ENCODE assay signal across 9 mouse cellular contexts in the genomic region with DNA sequence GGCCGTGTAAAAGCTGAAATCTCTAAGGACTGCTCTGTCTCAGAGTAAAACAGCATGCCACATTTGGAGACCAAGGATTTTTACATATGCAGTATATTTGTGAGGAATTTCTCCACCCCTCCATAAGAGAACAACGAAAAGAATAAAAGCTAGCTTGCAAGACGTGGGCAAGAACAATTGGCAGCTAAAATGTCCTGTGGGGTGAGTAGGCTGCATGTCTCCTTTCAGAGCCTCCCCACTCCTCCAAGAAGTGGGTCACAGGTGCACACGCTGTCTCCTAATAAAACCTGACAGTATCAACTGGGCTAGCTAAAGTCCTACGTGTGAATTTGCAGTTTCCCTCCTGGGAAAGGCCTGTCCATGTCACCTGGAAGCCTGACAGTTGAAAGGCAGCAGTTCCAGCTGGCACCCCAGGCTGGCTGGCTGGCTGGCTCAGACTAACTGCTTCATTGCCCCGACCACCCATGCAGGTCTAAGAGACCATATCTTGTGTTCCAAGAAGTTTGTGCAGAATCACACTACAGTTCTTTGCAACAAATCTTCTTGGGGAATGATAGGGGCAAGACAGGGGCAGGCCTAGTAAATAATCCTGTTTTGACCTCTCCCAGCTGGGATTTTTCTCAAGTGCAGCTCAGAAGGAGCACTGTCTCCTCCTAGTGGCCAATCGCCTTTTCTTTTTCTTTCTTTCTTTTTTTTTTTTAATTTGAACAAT. TPM values are rescaled to one million over a fixed set of nuclear protein-coding genes. Genes with fewer than 3 reads are reported as not detected.
DNase-seq lines count a peak whose midpoint lies in the region; ATAC-seq and TF ChIP-seq lines count a peak whose summit lies in the region.
"Had no signal": no experiment of that assay in that cellular context is flagged by ENCODE, and none has a peak within 500 bp of the region (broad histone marks: within the 10 kb centered on the region; RNA-seq: fewer than 3 reads in every experiment).

No protein-coding gene starts in this region.

- H3K27me3 ChIP-seq in forebrain, embryonic 16.5 days (replicated peaks; ENCODE audit: control insufficient read depth, insufficient read depth, low read length), result no peaks in the 10 kb centered on the region
- H3K27me3 ChIP-seq in forebrain, embryonic 13.5 days, result no peaks in the 10 kb centered on the region
- no peaks in the 10 kb centered on the region for H3K27me3 ChIP-seq in lung, embryonic 14.5 days (ENCODE audit: insufficient read depth, low read length)
- no peaks in the 10 kb centered on the region for H3K27me3 ChIP-seq in midbrain, embryonic 13.5 days
- no peaks in the 10 kb centered on the region for H3K27me3 ChIP-seq in thymus, adult 2 months (ENCODE audit: control insufficient read depth, insufficient read depth, low read length)
- H3K27me3 ChIP-seq: midbrain, embryonic 12.5 days had no signal

- H3K36me3 ChIP-seq in forebrain, embryonic 16.5 days (ENCODE audit: control insufficient read depth, insufficient read depth), result no peaks in the 10 kb centered on the region
- H3K36me3 ChIP-seq in forebrain, embryonic 13.5 days (ENCODE audit: poor library complexity, severe bottlenecking), result no peaks in the 10 kb centered on the region
- H3K36me3 ChIP-seq in lung, embryonic 14.5 days (ENCODE audit: insufficient read depth), result no peaks in the 10 kb centered on the region
- H3K36me3 ChIP-seq in midbrain, embryonic 13.5 days, result no peaks in the 10 kb centered on the region
- H3K36me3 ChIP-seq in thymus, adult 2 months (ENCODE audit: control insufficient read depth, insufficient read depth, low read length), result no peaks in the 10 kb centered on the region
- H3K36me3 ChIP-seq: midbrain, embryonic 12.5 days had no signal

- no peak overlapping the region for H3K9ac ChIP-seq in forebrain, embryonic 16.5 days (replicated peaks; ENCODE audit: low read depth, low read length)
- no peak overlapping the region for H3K9ac ChIP-seq in forebrain, embryonic 13.5 days
- H3K9ac ChIP-seq in lung, embryonic 14.5 days, result no peak overlapping the region
- no peak overlapping the region for H3K9ac ChIP-seq in midbrain, embryonic 13.5 days (replicated peaks)
- H3K9ac ChIP-seq: midbrain, embryonic 12.5 days had no signal

- 32% methylated on average over 7 of the region's 7 CpGs for WGBS in forebrain, embryonic 16.5 days
- WGBS in forebrain, embryonic 13.5 days, result 37% methylated on average over 7 of the region's 7 CpGs
- WGBS in lung, embryonic 14.5 days, result 32% methylated on average over 7 of the region's 7 CpGs
- WGBS in midbrain, embryonic 13.5 days, result 35% methylated on average over 7 of the region's 7 CpGs
- WGBS in thymus, adult 2 months, result 49% methylated on average over 7 of the region's 7 CpGs

- no peak for TF ChIP-seq POLR2A in cortical plate, adult 2 months (IDR thresholded peaks at IDR 0.05; ENCODE audit: extremely low read depth, insufficient read depth, low read length)
- no peak for TF ChIP-seq POLR2A in thymus, adult 2 months (IDR thresholded peaks at IDR 0.05; ENCODE audit: control insufficient read depth, extremely low read depth, insufficient read depth, low read length, poor library complexity)

- peak; percentile 53 for TF ChIP-seq CTCF in lung, embryonic 14.5 days (IDR thresholded peaks at IDR 0.05; ENCODE audit: low read depth)
- peak; percentile 50 for TF ChIP-seq CTCF in cortical plate, adult 2 months (IDR thresholded peaks at IDR 0.05; ENCODE audit: extremely low read depth, insufficient read depth, low read length)
- no peak for TF ChIP-seq CTCF in thymus, adult 2 months (IDR thresholded peaks at IDR 0.05; ENCODE audit: borderline replicate concordance, control insufficient read depth, extremely low read depth, insufficient read depth, low read length, poor library complexity)

- H3K4me3 ChIP-seq in forebrain, embryonic 16.5 days (replicated peaks; ENCODE audit: low read length), result no peak overlapping the region
- H3K4me3 ChIP-seq in forebrain, embryonic 13.5 days, result no peak overlapping the region
- no peak overlapping the region for H3K4me3 ChIP-seq in lung, embryonic 14.5 days (ENCODE audit: low read depth, low read length)
- H3K4me3 ChIP-seq in cortical plate, adult 2 months (ENCODE audit: insufficient read depth, low read length), result no peak overlapping the region
- no peak overlapping the region for H3K4me3 ChIP-seq in midbrain, embryonic 13.5 days (replicated peaks)
- H3K4me3 ChIP-seq in thymus, adult 2 months (ENCODE audit: control insufficient read depth, insufficient read depth, low read length), result no peak overlapping the region
- H3K4me3 ChIP-seq: midbrain, embryonic 12.5 days had no signal

- 0 out of 2 replicates have a peak, but pooled peaks cover 3% of the 10 kb centered on the region for H3K4me1 ChIP-seq in forebrain, embryonic 16.5 days (replicated peaks; ENCODE audit: control insufficient read depth, insufficient read depth, low read length)
- H3K4me1 ChIP-seq in forebrain, embryonic 13.5 days, result no peaks in the 10 kb centered on the region
- H3K4me1 ChIP-seq in lung, embryonic 14.5 days (ENCODE audit: insufficient read depth), result no peaks in the 10 kb centered on the region
- peaks cover 3% of the 10 kb centered on the region for H3K4me1 ChIP-seq in cortical plate, adult 2 months (ENCODE audit: control insufficient read depth, insufficient read depth, low read length)
- no peaks in the 10 kb centered on the region for H3K4me1 ChIP-seq in midbrain, embryonic 13.5 days (replicated peaks)
- H3K4me1 ChIP-seq in thymus, adult 2 months (replicated peaks; ENCODE audit: control insufficient read depth, insufficient read depth, low read length), result no peaks in the 10 kb centered on the region; the same call in none of the 2 replicates

- no peak overlapping the region for H3K4me2 ChIP-seq in forebrain, embryonic 16.5 days (ENCODE audit: low read length)
- no peak overlapping the region for H3K4me2 ChIP-seq in forebrain, embryonic 13.5 days
- no peak overlapping the region for H3K4me2 ChIP-seq in lung, embryonic 14.5 days
- no peak overlapping the region for H3K4me2 ChIP-seq in midbrain, embryonic 13.5 days (replicated peaks)
- H3K4me2 ChIP-seq: midbrain, embryonic 12.5 days had no signal

- H3K9me3 ChIP-seq in forebrain, embryonic 16.5 days (ENCODE audit: control insufficient read depth, low read length), result no peaks in the 10 kb centered on the region
- H3K9me3 ChIP-seq in forebrain, embryonic 13.5 days (replicated peaks), result no peaks in the 10 kb centered on the region
- no peaks in the 10 kb centered on the region for H3K9me3 ChIP-seq in lung, embryonic 14.5 days (ENCODE audit: low read depth, low read length)
- H3K9me3 ChIP-seq in midbrain, embryonic 13.5 days, result no peaks in the 10 kb centered on the region
- H3K9me3 ChIP-seq: midbrain, embryonic 12.5 days had no signal

- peak; percentile 43; the same call in 1 of the 2 replicates for ATAC-seq in forebrain, embryonic 16.5 days
- no peak for ATAC-seq in forebrain, embryonic 13.5 days
- ATAC-seq in lung, embryonic 14.5 days (ENCODE audit: insufficient read depth), result peak; percentile 24; the same call in 1 of the 2 replicates
- ATAC-seq in midbrain, embryonic 13.5 days, result 0 out of 2 replicates have a peak, but pooled peaks have one; percentile 24

- no peak overlapping the region for H3K27ac ChIP-seq in forebrain, embryonic 16.5 days (ENCODE audit: low read length)
- no peak overlapping the region for H3K27ac ChIP-seq in forebrain, embryonic 13.5 days
- H3K27ac ChIP-seq in lung, embryonic 14.5 days (ENCODE audit: low read depth), result no peak overlapping the region
- no peak overlapping the region for H3K27ac ChIP-seq in cortical plate, adult 2 months (ENCODE audit: insufficient read depth, low read length)
- no peak overlapping the region for H3K27ac ChIP-seq in midbrain, embryonic 13.5 days
- H3K27ac ChIP-seq in thymus, adult 2 months (ENCODE audit: control insufficient read depth, insufficient read depth, low read length), result no peak overlapping the region
- H3K27ac ChIP-seq: midbrain, embryonic 12.5 days had no signal

- peak; percentile 71 for DNase-seq in lung, embryonic 14.5 days
- no peak for DNase-seq in lung, postnatal 36 days
- DNase-seq in ovary, postnatal 10 days (ENCODE audit: low spot score), result no peak
- no peak for DNase-seq in thymus, adult 2 months

RNA-seq across cellular contexts. Expression of gene Slc31a2, which starts 0.9 kb away (rescaled TPM):
- 13.0 and 15.6 TPM in 2 replicates for polyA plus RNA-seq in forebrain, embryonic 16.5 days (2015; fragmentation: Nextera tagmentation; extraction: Ambion mirVana)
- polyA plus RNA-seq in forebrain, embryonic 13.5 days (2015; fragmentation: Nextera tagmentation; extraction: Ambion mirVana), result 8.0 and 8.1 TPM in 2 replicates
- 13.6 and 14.7 TPM in 2 replicates for polyA plus RNA-seq in lung, embryonic 14.5 days (2014; fragmentation: Nextera tagmentation; extraction: Ambion mirVana)
- 11.8 and 12.8 TPM in 2 replicates for polyA plus RNA-seq in cortical plate, adult 2 months (2012; rRNA removed)
- 11.4 and 12.5 TPM in 2 replicates for polyA plus RNA-seq in midbrain, embryonic 13.5 days (2015; fragmentation: Nextera tagmentation; extraction: Ambion mirVana)
- polyA plus RNA-seq in thymus, adult 2 months (2012; rRNA removed), result 19.0 and 21.6 TPM in 2 replicates

RNA-seq across cellular contexts. Expression of gene Zfp37, which starts 32.4 kb away (rescaled TPM):
- 22.8 and 22.9 TPM in 2 replicates for polyA plus RNA-seq in forebrain, embryonic 16.5 days (2015; fragmentation: Nextera tagmentation; extraction: Ambion mirVana)
- 19.8 and 20.5 TPM in 2 replicates for polyA plus RNA-seq in forebrain, embryonic 13.5 days (2015; fragmentation: Nextera tagmentation; extraction: Ambion mirVana)
- polyA plus RNA-seq in lung, embryonic 14.5 days (2014; fragmentation: Nextera tagmentation; extraction: Ambion mirVana), result 12.7 and 13.3 TPM in 2 replicates
- 10.1 and 11.2 TPM in 2 replicates for polyA plus RNA-seq in cortical plate, adult 2 months (2012; rRNA removed)
- polyA plus RNA-seq in midbrain, embryonic 13.5 days (2015; fragmentation: Nextera tagmentation; extraction: Ambion mirVana), result 28.1 and 34.6 TPM in 2 replicates
- 0.04 and 0.12 TPM in 2 replicates for polyA plus RNA-seq in thymus, adult 2 months (2012; rRNA removed)
